Mouse (Mus musculus) embryonic facial prominence, embryonic 11.5 days (tissue): ENCODE measurements around the gene Pcx. TPM values are rescaled to one million over a fixed set of nuclear protein-coding genes. Genes with fewer than 3 reads are reported as not detected.

Experiments
- ATAC-seq: fragments of 200-750 bp; cut with Nextera tagmentation; replicated peaks from 2 replicates; pipeline ENCODE4 v1.8.0; 2017; ENCODE audit warnings: low read depth; ENCODE audit not compliant: insufficient number of reproducible peaks, low FRiP score, low TSS enrichment
- DNase-seq: peaks from one replicate; pipeline ENCODE4 v3.0.0-alpha.2; 2015; ENCODE audit warnings: low spot score
- H3K27ac ChIP-seq: fragments of 300-500 bp; sonication (generic); replicated peaks from 2 replicates; pipeline ENCODE4 v1.5.1; 2014; ENCODE audit warnings: mild to moderate bottlenecking, low read depth, low read length, control low read depth
- H3K27me3 ChIP-seq: fragments of 300-500 bp; sonication (generic); 2 replicates; pipeline ENCODE4 v1.6.1; 2014; ENCODE audit warnings: mild to moderate bottlenecking, low read length, moderate library complexity, mixed read lengths; ENCODE audit not compliant: control insufficient read depth, insufficient read depth
- H3K36me3 ChIP-seq: fragments of 300-500 bp; sonication (generic); replicated peaks from 2 replicates; pipeline ENCODE4 v1.6.1; 2014; ENCODE audit warnings: low read depth, mild to moderate bottlenecking, low read length, moderate library complexity, mixed read lengths; ENCODE audit not compliant: control insufficient read depth, insufficient read depth
- H3K4me1 ChIP-seq: fragments of 300-500 bp; sonication (generic); 2 replicates; pipeline ENCODE4 v1.6.1; 2014; ENCODE audit warnings: low read length, mixed read lengths; ENCODE audit not compliant: control insufficient read depth, insufficient read depth
- H3K4me2 ChIP-seq: fragments of 300-500 bp; sonication (generic); 2 replicates; pipeline ENCODE4 v1.6.1; 2014; ENCODE audit warnings: low read depth, mild to moderate bottlenecking, control low read depth, low read length, moderate library complexity
- H3K4me3 ChIP-seq: fragments of 300-500 bp; sonication (generic); 2 replicates; pipeline ENCODE4 v1.5.1; 2014; ENCODE audit warnings: low read depth, low read length, control low read depth
- H3K9ac ChIP-seq: fragments of 300-500 bp; sonication (generic); replicated peaks from 2 replicates; pipeline ENCODE4 v1.6.1; 2014; ENCODE audit warnings: mild to moderate bottlenecking, control low read depth, low read length
- H3K9me3 ChIP-seq: fragments of 300-500 bp; sonication (generic); replicated peaks from 2 replicates; pipeline ENCODE4 v1.6.1; 2016; ENCODE audit warnings: mild to moderate bottlenecking, low read length, inconsistent platforms, mixed read lengths; ENCODE audit not compliant: control insufficient read depth
- WGBS: fragments of 180-500 bp; shearing (Covaris S2); extraction: QIAGEN DNeasy Blood & Tissue Kit; methylation state at CpG from one replicate; pipeline ENCODE4 v1.1.7; 2014; 5-methylcytosine and 5-hydroxymethylcytosine counted together
- polyA plus RNA-seq: library from polyadenylated mRNA; unstranded; fragments of >200 nt; fragmentation: Nextera tagmentation; extraction: Ambion mirVana; gene quantifications from 2 replicates; pipeline ENCODE4 v1.2.1, GENCODE M21; 2014

Gene Pcx
- polyA plus RNA-seq, 1 experiment from 2014 or later, result 15.4 TPM

- H3K4me3 ChIP-seq, result no peak overlapping the region
- H3K27ac ChIP-seq, result no peak overlapping the region
- peaks cover 5% of the 10 kb centered on the region; the same call in 1 of the 2 replicates for H3K4me1 ChIP-seq
- no peaks in the 10 kb centered on the region for H3K9me3 ChIP-seq
- H3K27me3 ChIP-seq, result no peaks in the 10 kb centered on the region
- no peak overlapping the region for H3K4me2 ChIP-seq
- WGBS, result 88% methylated on average over 19 of the region's 19 CpGs
- DNase-seq (no peak), ATAC-seq (no peak)
- H3K9ac ChIP-seq, result no peak overlapping the region
- peaks cover 2% of the 10 kb centered on the region for H3K36me3 ChIP-seq
Observed at GRCm38 (mm10) chr19:4612181-4612961, 102.1 kb downstream of the Pcx start.

- Histone ChIP-seq H3K4me3 (peak overlapping the region; percentile 91), H3K27ac (no peak overlapping the region), H3K9ac (peak overlapping the region; percentile 97; the same call in 1 of the 2 replicates), H3K4me1 (peaks cover 5% of the 10 kb centered on the region; the same call in 1 of the 2 replicates), H3K27me3 (no peaks in the 10 kb centered on the region), H3K4me2 (peak overlapping the region; percentile 84), H3K36me3 (peaks cover 2% of the 10 kb centered on the region), H3K9me3 (no peaks in the 10 kb centered on the region)
- ATAC-seq, result no peak
- WGBS, result 86% methylated on average over 33 of the region's 33 CpGs
- no peak for DNase-seq
Observed at GRCm38 (mm10) chr19:4613464-4614304, 103.4 kb downstream of the Pcx start.

GRCm38 (mm10) chr19:4614305-4615150 lies 104.3 kb downstream of the Pcx start:
- DNase-seq, result peak; percentile 64
- ATAC-seq, result no peak
- H3K9ac ChIP-seq, result peak overlapping the region; percentile 97
- peaks cover 2% of the 10 kb centered on the region for H3K36me3 ChIP-seq
- H3K9me3 ChIP-seq, result no peaks in the 10 kb centered on the region
- peak overlapping the region; percentile 85 for H3K27ac ChIP-seq
- 29% methylated on average over 28 of the region's 49 CpGs for WGBS
- no peaks in the 10 kb centered on the region for H3K27me3 ChIP-seq
- peak overlapping the region; percentile 84 for H3K4me2 ChIP-seq
- peaks cover 5% of the 10 kb centered on the region; the same call in 1 of the 2 replicates for H3K4me1 ChIP-seq
- H3K4me3 ChIP-seq, result peak overlapping the region; percentile 91

- Histone ChIP-seq H3K36me3 (peaks cover 2% of the 10 kb centered on the region), H3K4me2 (peak within 1 kb of the TSS; percentile 84), H3K27ac (peak within 1 kb of the TSS; percentile 85), H3K9me3 (no peaks in the 10 kb centered on the region), H3K9ac (peak within 1 kb of the TSS; percentile 97), H3K4me3 (peak within 1 kb of the TSS; percentile 91), H3K27me3 (no peaks in the 10 kb centered on the region), H3K4me1 (peaks cover 5% of the 10 kb centered on the region; the same call in 1 of the 2 replicates)
- peak; percentile 95 for DNase-seq
- under 1% methylated on average over 60 of the region's 87 CpGs for WGBS
- peak; percentile 94 for ATAC-seq
Observed at GRCm38 (mm10) chr19:4615151-4616093, 105.2 kb downstream of the Pcx start, which contains the start of gene Lrfn4. Lrfn4 (minus strand) TSS chr19:4615667.

GRCm38 (mm10) chr19:4616546-4616945 lies 106.3 kb downstream of the Pcx start:
- DNase-seq (no peak), ATAC-seq (no peak)
- Histone ChIP-seq H3K4me2 (no peak overlapping the region), H3K4me3 (no peak overlapping the region), H3K27ac (no peak overlapping the region), H3K9me3 (no peaks in the 10 kb centered on the region), H3K9ac (no peak overlapping the region), H3K27me3 (no peaks in the 10 kb centered on the region), H3K4me1 (peaks cover 5% of the 10 kb centered on the region; the same call in 1 of the 2 replicates), H3K36me3 (peaks cover 2% of the 10 kb centered on the region)
- WGBS, result 46% methylated on average over 4 of the region's 4 CpGs

- Histone ChIP-seq H3K9ac (no peak overlapping the region; the same call in 1 of the 2 replicates), H3K4me3 (no peak overlapping the region), H3K4me2 (no peak overlapping the region), H3K36me3 (no peaks in the 10 kb centered on the region; the same call in none of the 2 replicates), H3K27ac (no peak overlapping the region), H3K27me3 (no peaks in the 10 kb centered on the region), H3K9me3 (no peaks in the 10 kb centered on the region), H3K4me1 (peaks cover 5% of the 10 kb centered on the region; the same call in 1 of the 2 replicates)
- peak; percentile 65 for DNase-seq
- ATAC-seq, result no peak
- 30% methylated on average over 18 of the region's 18 CpGs for WGBS
Observed at GRCm38 (mm10) chr19:4618183-4618582, 107.9 kb downstream of the Pcx start.

- WGBS, result 84% methylated on average over 10 of the region's 10 CpGs
- ATAC-seq, result no peak
- H3K4me3 ChIP-seq, result no peak overlapping the region
- no peak for DNase-seq
- H3K27ac ChIP-seq, result no peak overlapping the region
- H3K4me1 ChIP-seq, result peaks cover under 1% of the 10 kb centered on the region
- no peaks in the 10 kb centered on the region for H3K9me3 ChIP-seq
- no peaks in the 10 kb centered on the region; the same call in 1 of the 2 replicates for H3K36me3 ChIP-seq
- H3K9ac ChIP-seq, result no peak overlapping the region
- H3K27me3 ChIP-seq, result no peaks in the 10 kb centered on the region
- no peak overlapping the region for H3K4me2 ChIP-seq
Observed at GRCm38 (mm10) chr19:4619461-4619860, 109.2 kb downstream of the Pcx start.
